In the genomic region with DNA sequence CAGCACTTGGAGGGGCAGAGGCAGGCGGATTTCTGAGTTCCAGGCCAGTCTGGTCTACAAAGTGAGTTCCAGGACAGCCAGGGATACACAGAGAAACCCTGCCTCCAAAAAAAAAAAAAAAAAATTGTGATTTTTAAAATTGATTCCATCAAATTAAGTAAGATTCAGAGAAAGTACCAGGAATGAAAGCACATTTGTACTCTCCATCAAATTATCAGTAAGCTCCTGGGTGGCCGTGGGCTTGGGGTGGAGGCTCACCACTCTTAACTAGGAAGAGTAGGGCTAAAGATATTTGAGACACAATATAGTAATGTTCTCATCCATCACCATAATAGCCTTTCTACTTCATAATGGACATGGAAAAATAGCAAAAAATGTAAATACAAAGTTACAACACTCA, we compare ENCODE assay signal across 10 mouse cellular contexts. TPM values are rescaled to one million over a fixed set of nuclear protein-coding genes. Genes with fewer than 3 reads are reported as not detected.
DNase-seq lines count a peak whose midpoint lies in the region; ATAC-seq and TF ChIP-seq lines count a peak whose summit lies in the region.
"Had no signal": no experiment of that assay in that cellular context is flagged by ENCODE, and none has a peak within 500 bp of the region (broad histone marks: within the 10 kb centered on the region; RNA-seq: fewer than 3 reads in every experiment).

No protein-coding gene starts in this region.

- no peak for TF ChIP-seq CTCF in layer of hippocampus, adult 2 months (conservative IDR thresholded peaks at IDR 0.05)

- no peak for DNase-seq in layer of hippocampus, adult 2 months (ENCODE audit: low spot score in 2 of 2)
- no peak for DNase-seq in layer of hippocampus, adult 8-10 months (ENCODE audit: low spot score in 2 of 2)
- no peak for DNase-seq in embryonic facial prominence, embryonic 10.5 days (ENCODE audit: low spot score)
- DNase-seq in left cerebral cortex, adult 11 months (ENCODE audit: low spot score) = no peak
- no peak for DNase-seq in right cerebral cortex, postnatal 4 days
- DNase-seq in adrenal gland, adult 18-20 months (ENCODE audit: low spot score in 2 of 2) = no peak

- H3K9me3 ChIP-seq in embryonic facial prominence, embryonic 10.5 days = no peaks in the 10 kb centered on the region
- H3K9me3 ChIP-seq in forebrain, embryonic 15.5 days = no peaks in the 10 kb centered on the region
- H3K9me3 ChIP-seq in midbrain, embryonic 12.5 days = no peaks in the 10 kb centered on the region
- H3K9me3 ChIP-seq: embryonic facial prominence, embryonic 15.5 days had no signal

- peak overlapping the region; percentile 80 for H3K4me3 ChIP-seq in layer of hippocampus, adult 2 months
- peak overlapping the region; percentile 91; the same call in 1 of the 2 replicates for H3K4me3 ChIP-seq in embryonic facial prominence, embryonic 10.5 days
- H3K4me3 ChIP-seq in forebrain, embryonic 15.5 days = no peak overlapping the region
- no peak overlapping the region for H3K4me3 ChIP-seq in midbrain, embryonic 12.5 days

- WGBS in embryonic facial prominence, embryonic 10.5 days = 90% methylated on average over 2 of the region's 2 CpGs
- 70% methylated on average over 2 of the region's 2 CpGs for WGBS in forebrain, embryonic 15.5 days
- 76% methylated on average over 2 of the region's 2 CpGs for WGBS in midbrain, embryonic 12.5 days

- H3K36me3 ChIP-seq in embryonic facial prominence, embryonic 10.5 days (replicated peaks) = 0 out of 2 replicates have a peak, but pooled peaks cover 4% of the 10 kb centered on the region
- H3K36me3 ChIP-seq in forebrain, embryonic 15.5 days = no peaks in the 10 kb centered on the region
- no peaks in the 10 kb centered on the region for H3K36me3 ChIP-seq in midbrain, embryonic 12.5 days
- H3K36me3 ChIP-seq: embryonic facial prominence, embryonic 15.5 days had no signal

- peaks cover 30% of the 10 kb centered on the region for H3K4me1 ChIP-seq in embryonic facial prominence, embryonic 10.5 days
- peaks cover 45% of the 10 kb centered on the region for H3K4me1 ChIP-seq in forebrain, embryonic 15.5 days
- peaks cover 24% of the 10 kb centered on the region for H3K4me1 ChIP-seq in midbrain, embryonic 12.5 days

- H3K27ac ChIP-seq in layer of hippocampus, adult 2 months = peak overlapping the region; percentile 100; the same call in 1 of the 2 replicates
- H3K27ac ChIP-seq in embryonic facial prominence, embryonic 10.5 days (replicated peaks) = no peak overlapping the region
- H3K27ac ChIP-seq in forebrain, embryonic 15.5 days (replicated peaks) = no peak overlapping the region
- no peak overlapping the region for H3K27ac ChIP-seq in midbrain, embryonic 12.5 days (replicated peaks)
- H3K27ac ChIP-seq: embryonic facial prominence, embryonic 15.5 days had no signal

- peak overlapping the region; percentile 35 for H3K4me2 ChIP-seq in forebrain, embryonic 15.5 days (replicated peaks)
- peak overlapping the region; percentile 22; the same call in 1 of the 2 replicates for H3K4me2 ChIP-seq in midbrain, embryonic 12.5 days (replicated peaks)

- H3K27me3 ChIP-seq in embryonic facial prominence, embryonic 10.5 days (replicated peaks; ENCODE audit: low read depth, poor library complexity, severe bottlenecking) = no peaks in the 10 kb centered on the region
- H3K27me3 ChIP-seq in forebrain, embryonic 15.5 days = no peaks in the 10 kb centered on the region
- H3K27me3 ChIP-seq in midbrain, embryonic 12.5 days = no peaks in the 10 kb centered on the region
- H3K27me3 ChIP-seq: embryonic facial prominence, embryonic 15.5 days had no signal

- H3K9ac ChIP-seq in forebrain, embryonic 15.5 days (replicated peaks) = no peak overlapping the region
- no peak overlapping the region for H3K9ac ChIP-seq in midbrain, embryonic 12.5 days (replicated peaks)
- H3K9ac ChIP-seq: embryonic facial prominence, embryonic 15.5 days had no signal

- ATAC-seq in forebrain, embryonic 15.5 days (replicated peaks) = no peak
- no peak for ATAC-seq in midbrain, embryonic 12.5 days (ENCODE audit: low FRiP score, low read depth)
- ATAC-seq: intestine, embryonic 16.5 days had no signal

RNA-seq across cellular contexts. Expression of a gene that starts 3.3 kb away (rescaled TPM):
- total RNA-seq in layer of hippocampus, adult 2 months (2021) = 100 to 1,000 TPM; 360 to 384 TPM
- 100 to 1,000 TPM; 310 to 407 (median 358) TPM for total RNA-seq in layer of hippocampus, adult 8-10 months (2022)
- 48.2 and 52.3 TPM in 2 replicates for polyA plus RNA-seq in embryonic facial prominence, embryonic 10.5 days (2016; fragmentation: Nextera tagmentation; extraction: Ambion mirVana)
- polyA plus RNA-seq in forebrain, embryonic 15.5 days (2015; fragmentation: Nextera tagmentation; extraction: Ambion mirVana) = 58.3 and 59.8 TPM in 2 replicates
- 70.3 and 81.9 TPM in 2 replicates for polyA plus RNA-seq in midbrain, embryonic 12.5 days (2016; fragmentation: Nextera tagmentation; extraction: Ambion mirVana)
- total RNA-seq in adrenal gland, adult 18-20 months (2021) = 100 to 1,000 TPM; 185 to 188 TPM

RNA-seq across cellular contexts. Expression of a gene that starts 49.5 kb away (rescaled TPM):
- 10 to 100 TPM; 31.2 to 31.3 TPM for total RNA-seq in layer of hippocampus, adult 2 months (2021)
- 10 to 100 TPM; 23.4 to 33.0 (median 30.0) TPM for total RNA-seq in layer of hippocampus, adult 8-10 months (2022)
- polyA plus RNA-seq in embryonic facial prominence, embryonic 10.5 days (2016; fragmentation: Nextera tagmentation; extraction: Ambion mirVana) = 73.0 and 73.7 TPM in 2 replicates
- polyA plus RNA-seq in forebrain, embryonic 15.5 days (2015; fragmentation: Nextera tagmentation; extraction: Ambion mirVana) = 54.3 and 55.5 TPM in 2 replicates
- polyA plus RNA-seq in midbrain, embryonic 12.5 days (2016; fragmentation: Nextera tagmentation; extraction: Ambion mirVana) = 56.3 and 58.5 TPM in 2 replicates
- total RNA-seq in adrenal gland, adult 18-20 months (2021) = 10 to 100 TPM; 30.8 to 42.7 TPM

Comparison
In these comparisons a context has a peak if more than half of its experiments do, and no peak if none do; other contexts are left out.
1. H3K4me3 ChIP-seq: peak in layer of hippocampus, adult 2 months (single experiment) and embryonic facial prominence, embryonic 10.5 days (single experiment); none in forebrain, embryonic 15.5 days (single experiment) and midbrain, embryonic 12.5 days (single experiment).